Mouse (Mus musculus): ENCODE data around the gene Ugt1a10. TPM values are rescaled to one million over a fixed set of nuclear protein-coding genes. Genes with fewer than 3 reads are reported as not detected.
A peak's percentile ranks its signal among the peaks of the same experiment; 100 is the strongest.

Ugt1a10 gene
- not detected in 2 replicates for polyA plus RNA-seq (2015; fragmentation: Nextera tagmentation; extraction: Ambion mirVana)

- Histone ChIP-seq H3K27me3 (ENCODE audit: control insufficient read depth, insufficient read depth, low read depth, low read length) (no peaks in the 10 kb centered on the region), H3K4me3 (ENCODE audit: low read depth, low read length) (no peak within 1 kb of the TSS), H3K36me3 (ENCODE audit: control insufficient read depth, insufficient read depth, low read length) (no peaks in the 10 kb centered on the region), H3K9ac (ENCODE audit: low read depth, low read length) (no peak within 1 kb of the TSS), H3K4me2 (ENCODE audit: low read length) (no peak within 1 kb of the TSS), H3K9me3 (replicated peaks; ENCODE audit: control insufficient read depth, low read length, poor library complexity, severe bottlenecking) (no peaks in the 10 kb centered on the region), H3K27ac (ENCODE audit: low read length) (no peak within 1 kb of the TSS), H3K4me1 (ENCODE audit: control insufficient read depth, insufficient read depth, low read length) (no peaks in the 10 kb centered on the region)
- 83% methylated on average over 1 of the region's 1 CpGs for WGBS
- no peak for ATAC-seq
Measured at GRCm38 (mm10) chr1:88055088-88055487, at the start of gene Ugt1a10. Gene Ugt1a10 (plus strand): TSS chr1:88055388.

- Histone ChIP-seq H3K36me3 (ENCODE audit: control insufficient read depth, insufficient read depth, low read length) (peaks cover 6% of the 10 kb centered on the region; the same call in 1 of the 2 replicates), H3K9ac (ENCODE audit: low read depth, low read length) (peak overlapping the region; percentile 90), H3K4me2 (ENCODE audit: low read length) (peak overlapping the region; percentile 66), H3K27ac (ENCODE audit: low read length) (peak overlapping the region; percentile 94), H3K4me3 (ENCODE audit: low read depth, low read length) (peak overlapping the region; percentile 77), H3K27me3 (ENCODE audit: control insufficient read depth, insufficient read depth, low read depth, low read length) (no peaks in the 10 kb centered on the region), H3K4me1 (ENCODE audit: control insufficient read depth, insufficient read depth, low read length) (peaks cover 15% of the 10 kb centered on the region), H3K9me3 (replicated peaks; ENCODE audit: control insufficient read depth, low read length, poor library complexity, severe bottlenecking) (no peaks in the 10 kb centered on the region)
- WGBS: 2% methylated on average over 5 of the region's 5 CpGs
- peak; percentile 70 for ATAC-seq
Measured at GRCm38 (mm10) chr1:88007692-88008210, 47.4 kb upstream of the Ugt1a10 start.

GRCm38 (mm10) chr1:88008211-88008697 lies 46.9 kb upstream of the Ugt1a10 start, which contains the start of gene Usp40:
Gene Usp40 (minus strand): TSS chr1:88008551.
- Histone ChIP-seq H3K27me3 (ENCODE audit: control insufficient read depth, insufficient read depth, low read depth, low read length) (no peaks in the 10 kb centered on the region), H3K36me3 (ENCODE audit: control insufficient read depth, insufficient read depth, low read length) (0 out of 2 replicates have a peak, but pooled peaks cover 2% of the 10 kb centered on the region), H3K9me3 (replicated peaks; ENCODE audit: control insufficient read depth, low read length, poor library complexity, severe bottlenecking) (no peaks in the 10 kb centered on the region), H3K27ac (ENCODE audit: low read length) (peak within 1 kb of the TSS; percentile 94), H3K4me2 (ENCODE audit: low read length) (peak within 1 kb of the TSS; percentile 66), H3K9ac (ENCODE audit: low read depth, low read length) (peak within 1 kb of the TSS; percentile 90), H3K4me3 (ENCODE audit: low read depth, low read length) (peak within 1 kb of the TSS; percentile 77), H3K4me1 (ENCODE audit: control insufficient read depth, insufficient read depth, low read length) (peaks cover 15% of the 10 kb centered on the region)
- under 1% methylated on average over 44 of the region's 45 CpGs for WGBS
- peak; percentile 98 for ATAC-seq

DNA sequence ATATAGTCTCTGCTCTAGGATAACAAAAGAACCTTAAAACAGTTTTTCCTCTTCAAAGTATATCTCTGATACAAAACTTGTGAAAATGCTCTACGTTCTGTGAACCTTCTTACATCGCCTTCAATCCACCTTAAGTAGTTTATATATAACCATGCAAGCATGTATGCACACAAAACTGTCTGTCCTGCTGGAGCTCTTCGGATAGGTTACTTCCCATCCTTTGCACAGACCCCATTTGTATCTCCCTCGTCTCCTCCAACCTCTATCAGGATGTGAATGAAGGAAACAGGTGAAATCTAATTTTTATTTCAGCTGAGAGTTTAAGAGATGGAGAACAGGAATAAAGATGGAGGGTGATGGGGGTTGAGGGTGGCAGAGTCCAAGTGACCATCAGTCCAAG lies 46.5 kb upstream of the Ugt1a10 start:
- H3K4me1 ChIP-seq (ENCODE audit: control insufficient read depth, insufficient read depth, low read length): peaks cover 15% of the 10 kb centered on the region
- no peaks in the 10 kb centered on the region for H3K27me3 ChIP-seq (ENCODE audit: control insufficient read depth, insufficient read depth, low read depth, low read length)
- H3K9ac ChIP-seq (ENCODE audit: low read depth, low read length): peak overlapping the region; percentile 17; the same call in 1 of the 2 replicates
- WGBS: 48% methylated on average over 4 of the region's 4 CpGs
- H3K4me2 ChIP-seq (ENCODE audit: low read length): peak overlapping the region; percentile 66
- H3K36me3 ChIP-seq (ENCODE audit: control insufficient read depth, insufficient read depth, low read length): 0 out of 2 replicates have a peak, but pooled peaks cover 2% of the 10 kb centered on the region
- peak; percentile 58 for ATAC-seq
- H3K9me3 ChIP-seq (replicated peaks; ENCODE audit: control insufficient read depth, low read length, poor library complexity, severe bottlenecking): no peaks in the 10 kb centered on the region
- peak overlapping the region; percentile 77 for H3K4me3 ChIP-seq (ENCODE audit: low read depth, low read length)
- no peak overlapping the region for H3K27ac ChIP-seq (ENCODE audit: low read length)

DNA sequence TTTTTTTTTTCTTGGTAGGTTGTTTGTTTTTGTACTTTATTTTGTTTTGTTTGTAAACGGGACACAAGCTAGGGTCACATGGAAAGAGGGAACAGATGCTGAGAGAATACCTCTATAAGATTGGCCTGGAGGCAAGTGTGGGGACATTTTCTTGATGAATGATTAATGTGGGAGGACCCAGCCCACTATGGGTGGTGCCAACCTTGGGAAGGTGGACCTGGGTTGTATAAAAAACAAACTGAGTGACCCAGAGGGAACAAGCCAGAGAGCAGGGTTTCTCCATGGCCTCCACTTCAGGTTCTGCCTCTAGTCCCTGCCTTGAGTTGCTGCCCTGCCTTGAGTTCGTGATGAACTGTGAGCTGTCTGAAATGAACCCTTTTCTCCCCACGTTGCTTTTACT lies 45.7 kb upstream of the Ugt1a10 start:
- H3K9ac ChIP-seq (ENCODE audit: low read depth, low read length): no peak overlapping the region
- H3K36me3 ChIP-seq (ENCODE audit: control insufficient read depth, insufficient read depth, low read length): 0 out of 2 replicates have a peak, but pooled peaks cover 2% of the 10 kb centered on the region
- H3K27me3 ChIP-seq (ENCODE audit: control insufficient read depth, insufficient read depth, low read depth, low read length): no peaks in the 10 kb centered on the region
- peaks cover 15% of the 10 kb centered on the region for H3K4me1 ChIP-seq (ENCODE audit: control insufficient read depth, insufficient read depth, low read length)
- H3K4me2 ChIP-seq (ENCODE audit: low read length): no peak overlapping the region
- no peak overlapping the region for H3K27ac ChIP-seq (ENCODE audit: low read length)
- H3K4me3 ChIP-seq (ENCODE audit: low read depth, low read length): no peak overlapping the region
- ATAC-seq: no peak
- 75% methylated on average over 3 of the region's 3 CpGs for WGBS
- no peaks in the 10 kb centered on the region for H3K9me3 ChIP-seq (replicated peaks; ENCODE audit: control insufficient read depth, low read length, poor library complexity, severe bottlenecking)

DNA sequence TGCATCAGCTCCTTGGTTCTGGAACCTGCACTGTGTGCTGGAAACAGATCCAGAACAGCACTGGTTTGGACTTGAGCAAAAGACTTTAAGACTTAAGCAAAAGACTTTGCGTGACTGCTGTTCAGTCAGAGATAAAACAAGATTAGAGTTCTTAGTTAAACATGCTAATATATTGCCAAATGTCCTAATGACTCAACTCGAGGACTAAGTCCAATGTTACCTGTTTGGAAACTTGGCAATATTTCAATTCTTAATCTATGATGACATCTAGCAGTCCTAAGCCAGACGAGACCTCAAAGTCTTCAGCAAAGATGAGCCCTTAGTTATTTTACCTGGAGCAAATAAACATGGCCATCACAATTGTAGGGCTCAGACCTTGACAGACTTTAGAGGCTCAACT lies 41.5 kb upstream of the Ugt1a10 start:
- ATAC-seq: no peak
- H3K27ac ChIP-seq (ENCODE audit: low read length): no peak overlapping the region
- H3K4me2 ChIP-seq (ENCODE audit: low read length): no peak overlapping the region
- no peak overlapping the region for H3K9ac ChIP-seq (ENCODE audit: low read depth, low read length)
- no peaks in the 10 kb centered on the region for H3K36me3 ChIP-seq (ENCODE audit: control insufficient read depth, insufficient read depth, low read length)
- no peaks in the 10 kb centered on the region for H3K4me1 ChIP-seq (ENCODE audit: control insufficient read depth, insufficient read depth, low read length)
- H3K4me3 ChIP-seq (ENCODE audit: low read depth, low read length): no peak overlapping the region
- WGBS: 80% methylated on average over 3 of the region's 3 CpGs
- H3K9me3 ChIP-seq (replicated peaks; ENCODE audit: control insufficient read depth, low read length, poor library complexity, severe bottlenecking): no peaks in the 10 kb centered on the region
- no peaks in the 10 kb centered on the region for H3K27me3 ChIP-seq (ENCODE audit: control insufficient read depth, insufficient read depth, low read depth, low read length)

- H3K4me2 ChIP-seq (ENCODE audit: low read length): no peak overlapping the region
- no peak overlapping the region for H3K27ac ChIP-seq (ENCODE audit: low read length)
- no peak overlapping the region for H3K4me3 ChIP-seq (ENCODE audit: low read depth, low read length)
- no peak for ATAC-seq
- H3K4me1 ChIP-seq (ENCODE audit: control insufficient read depth, insufficient read depth, low read length): no peaks in the 10 kb centered on the region
- H3K9ac ChIP-seq (ENCODE audit: low read depth, low read length): no peak overlapping the region
- H3K36me3 ChIP-seq (ENCODE audit: control insufficient read depth, insufficient read depth, low read length): no peaks in the 10 kb centered on the region
- WGBS: 96% methylated on average over 4 of the region's 4 CpGs
- no peaks in the 10 kb centered on the region for H3K9me3 ChIP-seq (replicated peaks; ENCODE audit: control insufficient read depth, low read length, poor library complexity, severe bottlenecking)
- no peaks in the 10 kb centered on the region for H3K27me3 ChIP-seq (ENCODE audit: control insufficient read depth, insufficient read depth, low read depth, low read length)
Measured at GRCm38 (mm10) chr1:88014194-88014593, 41.0 kb upstream of the Ugt1a10 start.

- no peaks in the 10 kb centered on the region for H3K36me3 ChIP-seq (ENCODE audit: control insufficient read depth, insufficient read depth, low read length)
- no peak for ATAC-seq
- whole genome bisulfite sequencing: 93% methylated on average over 4 of the region's 4 CpGs
Measured at GRCm38 (mm10) chr1:88014671-88015070, 40.5 kb upstream of the Ugt1a10 start.

DNA sequence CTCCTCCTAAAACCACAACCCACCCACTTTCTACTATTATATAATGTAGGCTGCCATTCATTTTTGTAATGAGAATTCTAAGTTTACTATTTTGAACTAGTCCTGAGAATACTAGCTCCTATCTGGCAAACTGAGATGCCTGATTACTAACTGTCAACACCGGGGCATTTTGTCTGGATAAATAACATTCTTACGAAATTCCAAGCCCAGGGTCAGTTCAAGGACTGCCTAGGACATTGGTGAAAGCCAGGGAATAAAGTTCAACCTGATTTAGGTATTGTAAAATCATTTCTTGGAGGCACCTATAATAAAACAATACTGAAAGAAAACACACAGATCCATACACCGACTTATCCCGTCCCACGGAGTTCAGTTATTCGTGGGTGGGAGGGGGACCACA lies 39.8 kb upstream of the Ugt1a10 start:
- no peaks in the 10 kb centered on the region for H3K4me1 ChIP-seq (ENCODE audit: control insufficient read depth, insufficient read depth, low read length)
- no peaks in the 10 kb centered on the region for H3K36me3 ChIP-seq (ENCODE audit: control insufficient read depth, insufficient read depth, low read length)
- no peak for ATAC-seq
- H3K27ac ChIP-seq (ENCODE audit: low read length): no peak overlapping the region
- no peaks in the 10 kb centered on the region for H3K9me3 ChIP-seq (replicated peaks; ENCODE audit: control insufficient read depth, low read length, poor library complexity, severe bottlenecking)
- H3K27me3 ChIP-seq (ENCODE audit: control insufficient read depth, insufficient read depth, low read depth, low read length): no peaks in the 10 kb centered on the region
- H3K4me2 ChIP-seq (ENCODE audit: low read length): no peak overlapping the region
- no peak overlapping the region for H3K4me3 ChIP-seq (ENCODE audit: low read depth, low read length)
- H3K9ac ChIP-seq (ENCODE audit: low read depth, low read length): no peak overlapping the region
- 90% methylated on average over 6 of the region's 6 CpGs for WGBS

More at GRCm38 (mm10) chr1:88014671-88015070, 40.5 kb upstream of the Ugt1a10 start:
- no peak overlapping the region for H3K4me3 ChIP-seq (ENCODE audit: low read depth, low read length)
- H3K4me1 ChIP-seq (ENCODE audit: control insufficient read depth, insufficient read depth, low read length): no peaks in the 10 kb centered on the region
- no peak overlapping the region for H3K9ac ChIP-seq (ENCODE audit: low read depth, low read length)
- H3K4me2 ChIP-seq (ENCODE audit: low read length): no peak overlapping the region
- H3K27ac ChIP-seq (ENCODE audit: low read length): no peak overlapping the region
- H3K9me3 ChIP-seq (replicated peaks; ENCODE audit: control insufficient read depth, low read length, poor library complexity, severe bottlenecking): no peaks in the 10 kb centered on the region
- no peaks in the 10 kb centered on the region for H3K27me3 ChIP-seq (ENCODE audit: control insufficient read depth, insufficient read depth, low read depth, low read length)
